Mouse (Mus musculus): ENCODE results near the gene Tomm6.

Gene Tomm6

DNA sequence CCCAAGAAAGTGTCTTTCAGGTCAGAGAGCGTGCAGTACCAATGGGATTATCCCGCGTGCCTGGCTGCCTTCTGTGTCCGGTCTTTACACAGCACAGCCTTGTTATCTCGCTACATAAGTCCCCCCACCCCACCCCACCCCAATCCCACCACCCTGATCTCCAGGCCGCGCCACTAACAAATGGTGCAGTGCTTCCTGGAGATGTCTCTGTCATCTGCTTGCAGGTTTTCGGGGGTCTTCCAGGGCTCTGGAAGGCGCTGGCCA is at the start of gene Tomm6:
Gene Tomm6, minus strand, starts transcription at position 43 of the 264 bp plus-strand sequence.
- in situ Hi-C loops (cut with MboI, MseI): no loop called here

DNA sequence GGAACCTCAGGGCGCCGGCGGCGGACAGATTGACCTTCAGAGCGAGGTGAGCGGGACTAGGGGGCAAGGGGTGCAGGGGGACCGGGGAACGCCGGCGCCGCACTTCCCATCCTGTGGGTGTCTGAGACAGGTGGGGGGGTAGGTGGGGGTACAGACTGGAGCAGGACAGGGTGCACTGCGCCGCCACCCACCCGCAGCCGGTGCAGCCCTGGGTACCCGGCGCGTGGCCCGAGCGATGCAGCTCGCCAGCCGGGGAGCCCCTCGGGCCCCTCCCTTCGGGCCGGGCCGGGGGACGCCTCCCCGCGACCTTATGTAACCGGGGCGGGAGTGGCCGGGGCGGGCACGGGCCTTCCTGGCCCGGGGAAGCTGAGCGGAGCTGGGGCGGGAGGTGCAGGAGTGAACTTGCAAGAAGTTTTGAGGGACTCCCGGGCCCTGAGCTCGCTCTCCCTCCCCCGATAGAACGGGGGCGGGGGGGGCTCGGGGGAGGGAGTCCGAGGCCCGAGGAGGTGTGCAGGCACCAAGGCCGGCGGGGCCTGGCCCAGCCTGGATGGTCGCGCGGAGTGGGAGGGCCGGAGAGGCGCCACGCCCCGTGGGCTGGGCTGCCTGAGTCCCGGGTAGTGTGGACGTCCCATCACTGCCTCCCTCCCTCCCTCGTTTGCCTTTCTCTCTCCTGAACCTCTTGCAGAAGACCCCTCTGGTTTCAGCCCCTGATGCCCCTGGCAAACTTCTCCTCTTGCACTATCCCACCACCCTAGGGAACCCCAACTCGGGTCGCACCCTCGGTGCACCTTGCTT is 49.3 kb upstream of the Tomm6 start:
- in situ Hi-C loops (cut with MboI, MseI): no loop called here

DNA sequence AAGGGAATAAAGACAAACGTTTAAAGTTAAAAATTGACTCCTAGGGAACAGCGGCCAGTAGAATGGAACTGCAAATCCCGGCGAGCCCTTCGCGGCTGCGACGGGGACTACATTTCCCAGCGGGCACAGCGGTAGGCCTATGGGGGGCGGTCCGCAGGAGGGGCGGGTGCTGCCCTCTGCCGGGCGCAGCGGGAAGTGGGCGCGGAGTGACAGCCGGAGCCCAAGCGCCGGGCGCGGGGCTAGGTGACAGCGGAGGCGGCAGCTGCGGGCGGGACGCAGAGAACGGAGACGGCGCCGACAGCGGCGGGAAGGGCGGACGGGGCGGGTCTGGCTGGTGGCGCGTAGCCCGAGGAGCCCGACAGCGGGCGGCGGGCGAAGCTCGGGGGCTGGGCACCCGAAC is 48.7 kb upstream of the Tomm6 start, which contains the start of gene Tfeb:
Gene Tfeb, plus strand, starts transcription at position 175 of the 400 bp plus-strand sequence.
- in situ Hi-C loops (cut with MboI, MseI): no loop called here

DNA sequence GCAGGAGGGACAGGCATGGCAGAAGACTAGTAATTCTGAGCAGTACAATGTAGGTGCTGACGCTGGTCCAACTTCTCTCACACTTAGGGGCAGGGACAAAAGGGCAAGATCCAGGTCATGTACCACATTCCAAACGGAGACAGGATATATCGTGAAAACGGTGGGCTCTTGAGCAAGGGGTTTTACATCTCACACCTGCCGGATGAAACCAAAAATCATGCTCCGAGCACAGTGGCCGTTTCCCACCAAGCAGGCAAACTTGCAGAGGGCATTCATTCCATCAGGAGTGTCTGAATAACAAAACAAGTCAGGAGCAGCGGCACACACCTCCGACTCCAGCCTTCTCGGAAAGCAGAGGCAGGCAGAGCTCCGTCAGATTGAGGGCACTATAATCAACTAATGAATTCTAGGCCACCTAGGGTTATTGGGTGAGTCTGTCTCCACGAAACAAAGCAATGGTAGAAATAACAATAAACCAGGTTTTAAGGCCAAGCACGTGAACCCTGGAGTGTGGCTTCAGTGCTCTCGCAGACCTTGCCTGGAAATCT is 47.4 kb upstream of the Tomm6 start:
- in situ Hi-C loops (cut with MboI, MseI): no loop called here

DNA sequence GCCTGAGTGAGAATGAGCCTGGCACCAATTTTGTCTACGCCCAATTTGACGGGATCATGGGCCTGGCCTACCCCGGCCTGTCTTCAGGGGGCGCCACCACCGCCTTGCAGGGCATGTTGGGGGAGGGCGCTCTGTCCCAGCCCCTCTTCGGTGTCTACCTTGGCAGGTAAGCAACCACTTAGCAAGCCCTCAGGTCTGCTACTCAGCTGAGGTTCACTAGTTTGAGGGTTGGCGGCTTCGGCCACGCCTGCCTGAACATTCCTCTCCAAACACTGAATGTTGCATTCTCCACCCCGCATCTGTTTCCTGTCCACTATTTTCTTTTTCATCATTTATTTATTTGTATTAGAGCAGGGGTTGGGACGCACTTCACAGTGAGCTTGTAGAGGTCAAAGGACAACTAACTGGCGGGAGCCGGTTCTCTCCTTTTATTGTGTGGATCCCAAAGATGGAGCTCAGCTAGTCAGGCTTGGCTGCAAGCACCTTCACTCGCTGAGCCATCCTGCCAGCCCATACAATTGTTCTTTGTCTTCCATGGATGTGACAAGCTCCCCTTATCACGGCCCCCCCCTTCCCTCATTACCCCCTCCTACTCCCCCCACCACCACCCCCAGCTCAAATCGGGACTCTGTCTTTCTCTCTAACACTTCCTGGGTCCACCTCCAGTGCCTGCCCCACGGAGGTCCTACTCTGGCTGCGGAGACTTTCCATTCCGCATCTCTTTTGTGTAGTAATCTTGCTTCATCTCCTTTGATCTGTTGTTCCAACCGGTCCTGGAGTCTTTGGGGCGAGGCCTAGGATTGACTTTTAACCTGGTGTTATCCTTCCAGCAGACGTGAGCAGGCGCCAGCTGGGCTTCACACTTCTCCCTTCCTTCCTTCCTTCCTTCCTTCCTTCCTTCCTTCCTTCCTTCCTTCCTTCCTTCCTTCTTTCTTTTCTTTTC is 42.7 kb upstream of the Tomm6 start:
- in situ Hi-C loops (cut with MboI, MseI): no loop called here

DNA sequence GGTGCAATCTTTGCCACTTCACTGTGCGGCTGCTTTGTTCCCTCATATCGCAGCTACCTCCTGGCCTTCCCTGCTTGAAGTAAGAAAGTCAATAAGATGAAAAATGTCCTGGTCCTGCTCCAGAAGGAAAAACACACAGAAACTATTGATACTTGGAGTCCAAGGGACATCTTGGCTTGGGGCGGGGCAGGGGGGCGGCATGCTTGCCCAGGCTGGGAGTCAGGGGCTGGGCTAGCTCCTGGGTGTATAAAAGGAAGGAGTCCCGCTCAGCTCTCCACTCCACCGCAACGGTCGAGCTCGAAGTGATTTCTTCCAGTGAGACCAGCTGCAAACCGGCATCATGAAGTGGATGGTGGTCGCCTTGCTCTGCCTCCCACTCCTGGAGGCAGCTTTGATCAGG is 38.4 kb upstream of the Tomm6 start, which contains the start of gene Pgc:
Gene Pgc, plus strand, starts transcription at position 277 of the 400 bp plus-strand sequence.
- in situ Hi-C loops (cut with MboI, MseI): no loop called here

DNA sequence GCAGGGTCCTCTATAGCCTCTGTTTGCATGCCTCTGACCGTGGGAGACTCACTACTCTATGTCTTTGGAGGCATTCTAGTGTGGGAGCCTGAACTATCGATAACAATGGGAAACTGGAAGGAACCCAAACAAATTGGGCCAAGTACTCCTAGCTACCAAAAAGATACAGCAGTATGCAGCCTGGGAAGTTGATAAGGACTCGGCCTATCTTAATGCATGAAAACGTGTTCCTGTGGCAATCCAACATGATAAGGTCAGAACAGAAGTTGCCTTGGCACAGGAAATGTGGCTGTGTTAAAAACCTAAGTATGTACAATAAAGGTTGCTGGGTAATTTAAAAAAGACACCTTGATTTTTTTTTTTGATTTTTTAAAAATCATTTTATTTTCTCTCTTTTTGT is 33.0 kb upstream of the Tomm6 start:
- in situ Hi-C loops (cut with MboI, MseI): no loop called here

DNA sequence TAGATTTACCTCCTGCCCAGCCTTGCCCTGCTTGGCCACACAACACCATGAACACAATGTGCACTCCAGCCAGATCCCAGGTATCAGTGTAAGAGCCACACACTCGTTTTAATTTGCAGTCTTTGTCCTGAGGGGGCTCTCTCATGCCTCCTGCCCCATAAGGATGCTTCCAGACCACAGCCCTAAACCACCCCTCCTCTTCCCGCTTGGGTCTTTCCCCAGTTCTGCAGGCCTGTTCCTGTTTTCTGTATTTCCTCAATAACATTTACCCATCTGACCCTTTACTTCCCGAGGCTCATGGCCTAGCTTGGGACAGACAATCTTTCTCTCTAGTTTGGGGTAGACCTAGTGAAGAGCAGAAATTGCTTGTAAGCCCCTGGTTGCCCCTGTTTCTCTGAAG is 26.9 kb upstream of the Tomm6 start:
- in situ Hi-C loops (cut with MboI, MseI): no loop called here

DNA sequence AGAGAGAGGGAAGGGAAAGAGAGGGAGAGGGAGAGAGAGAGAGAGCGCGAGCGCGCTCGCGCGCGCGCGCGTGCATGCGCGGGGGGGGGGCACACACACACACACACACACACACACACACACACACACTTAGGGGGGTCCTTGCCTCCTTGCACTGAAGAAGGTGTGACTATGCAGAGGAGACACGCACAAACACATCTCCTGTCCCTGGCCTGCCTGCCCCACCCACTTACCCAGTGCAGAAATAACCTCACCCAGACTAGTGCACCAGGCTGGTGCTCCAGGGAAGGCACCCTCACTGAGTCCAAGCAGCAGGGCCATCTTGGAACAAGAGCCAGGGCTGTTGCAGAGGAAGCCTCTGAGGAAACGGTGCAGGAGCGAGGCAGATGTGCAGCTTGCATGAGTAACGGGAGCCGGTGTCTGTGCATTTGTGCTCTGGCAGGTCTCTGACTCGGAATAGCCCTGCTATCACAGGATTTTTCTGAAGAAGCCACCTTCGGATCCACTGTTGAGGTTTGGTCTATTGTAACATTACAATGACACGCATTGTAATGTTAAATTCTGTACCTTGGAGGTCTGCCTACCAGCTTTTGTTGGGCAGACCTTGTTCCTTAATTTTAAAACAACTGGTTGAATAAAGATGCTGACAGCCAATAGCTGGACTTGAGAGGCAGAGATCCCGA is 24.8 kb upstream of the Tomm6 start:
- in situ Hi-C loops (cut with MboI, MseI): no loop called here

DNA sequence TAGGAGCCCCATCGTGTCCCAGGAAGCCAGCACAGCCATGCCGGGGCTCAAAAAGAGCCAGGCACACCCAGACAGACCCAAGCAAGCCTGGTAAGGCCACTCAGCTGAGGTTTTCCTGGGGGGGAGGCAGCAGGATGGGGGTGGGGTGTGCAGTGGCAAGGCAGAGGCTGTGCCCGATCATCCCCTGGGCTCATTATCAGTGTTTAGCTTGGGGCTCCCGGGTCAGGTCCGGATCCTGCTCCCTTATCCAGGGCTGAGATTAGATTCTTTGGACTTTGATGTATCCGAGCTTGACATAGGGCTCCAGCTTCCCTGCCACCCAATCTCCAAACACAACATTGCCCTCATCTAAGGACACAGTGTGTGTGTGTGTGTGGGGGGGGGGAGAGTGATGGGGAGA is 23.7 kb upstream of the Tomm6 start:
- in situ Hi-C loops (cut with MboI, MseI): no loop called here

DNA sequence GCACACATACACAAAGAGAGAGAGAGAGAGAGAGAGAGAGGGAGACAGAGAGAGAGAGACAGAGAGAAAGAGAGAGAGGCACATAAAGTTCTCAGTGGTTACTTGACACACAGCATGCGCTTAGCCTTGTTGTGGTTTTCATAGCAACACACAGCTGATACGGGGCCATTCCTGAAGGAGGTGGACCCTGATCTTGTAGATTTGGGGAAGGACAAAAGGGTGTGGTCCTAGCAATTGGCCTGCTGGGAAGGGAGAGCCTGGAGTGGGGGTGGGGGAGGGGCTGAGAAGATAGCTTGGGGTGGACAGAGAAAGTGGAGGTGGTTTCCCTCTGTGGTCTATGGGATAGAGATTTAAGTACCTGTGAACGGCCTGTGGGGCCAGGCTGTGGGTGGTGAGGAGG is 21.9 kb upstream of the Tomm6 start:
- in situ Hi-C loops (cut with MboI, MseI): no loop called here

DNA sequence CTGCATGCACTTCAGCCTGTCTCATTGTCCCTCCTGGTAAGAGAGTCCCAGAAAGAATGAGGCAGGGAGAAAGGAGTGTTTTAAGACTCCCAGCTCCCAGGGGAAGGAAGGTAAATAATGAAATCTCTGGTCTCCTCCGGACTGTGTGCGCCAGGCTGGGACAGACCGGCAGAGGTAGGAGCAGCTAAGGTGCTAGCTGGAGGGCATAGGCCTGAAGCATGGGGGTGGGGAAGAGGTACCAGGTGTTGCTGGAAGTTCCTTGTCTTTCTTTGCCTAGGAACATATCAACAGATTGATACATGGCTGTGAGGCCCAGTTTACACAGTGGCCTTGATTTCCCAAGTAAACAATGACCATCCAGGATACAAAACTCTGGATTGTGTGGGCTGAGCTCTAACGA is 20.8 kb upstream of the Tomm6 start:
- in situ Hi-C loops (cut with MboI, MseI): no loop called here

DNA sequence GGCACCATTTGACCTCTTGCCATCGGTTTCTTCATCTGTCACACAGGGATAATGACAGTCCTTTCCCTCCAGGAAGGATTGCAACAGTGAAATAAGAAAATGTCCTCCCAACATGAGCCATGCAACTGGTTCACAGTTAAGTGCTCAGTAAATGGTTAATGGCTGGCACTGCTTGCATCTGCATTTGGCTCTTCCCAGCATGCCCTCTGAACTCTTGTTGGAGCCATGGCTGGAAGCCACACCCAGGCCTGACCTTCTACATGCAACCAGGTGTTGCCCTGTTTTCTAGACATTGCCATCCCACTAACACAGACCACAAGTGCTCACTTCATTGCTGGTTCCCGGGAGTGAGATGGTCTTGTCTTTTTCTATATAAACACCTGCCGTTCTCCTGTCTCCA is 19.8 kb upstream of the Tomm6 start:
- in situ Hi-C loops (cut with MboI, MseI): no loop called here

DNA sequence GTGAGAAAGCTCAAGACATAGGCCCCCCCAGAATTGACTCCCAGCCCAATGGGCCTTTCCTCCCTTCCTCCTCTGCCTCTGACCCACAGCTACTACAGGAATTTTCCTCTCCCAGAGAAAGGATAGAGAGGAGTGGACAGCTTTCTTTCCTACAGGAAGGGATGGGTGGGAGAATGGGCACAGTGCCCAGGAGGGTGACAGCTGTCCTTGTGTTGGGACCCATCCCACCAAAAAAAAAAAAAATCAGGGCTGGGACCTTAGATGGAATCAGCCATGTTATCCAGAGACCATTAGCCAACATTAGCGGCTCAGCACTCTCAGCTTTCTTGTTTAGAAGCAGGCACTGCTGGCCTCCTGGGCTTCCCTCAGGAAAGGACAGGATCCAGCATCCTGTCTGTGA is 18.0 kb upstream of the Tomm6 start:
- in situ Hi-C loops (cut with MboI, MseI): no loop called here

DNA sequence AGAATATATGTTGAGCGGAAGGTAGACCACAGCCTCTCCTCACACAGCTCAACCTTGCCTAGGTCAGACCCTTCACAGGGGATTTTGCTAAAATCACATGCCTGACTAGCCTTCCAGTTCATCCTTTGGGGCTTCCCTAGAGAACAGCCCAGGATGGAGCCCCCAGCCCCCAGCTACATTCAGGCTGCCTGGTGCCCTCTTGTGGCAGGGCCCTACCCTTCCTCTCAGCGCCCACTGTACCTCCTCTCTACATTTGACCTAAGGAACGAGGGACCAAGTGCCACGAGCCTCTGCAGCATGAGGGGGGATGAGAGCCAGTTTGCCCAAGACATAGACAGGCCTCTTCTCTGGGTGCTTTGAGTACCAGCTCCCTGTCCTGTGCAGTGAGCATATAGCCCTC is 16.5 kb upstream of the Tomm6 start:
- in situ Hi-C loops (cut with MboI, MseI): no loop called here

DNA sequence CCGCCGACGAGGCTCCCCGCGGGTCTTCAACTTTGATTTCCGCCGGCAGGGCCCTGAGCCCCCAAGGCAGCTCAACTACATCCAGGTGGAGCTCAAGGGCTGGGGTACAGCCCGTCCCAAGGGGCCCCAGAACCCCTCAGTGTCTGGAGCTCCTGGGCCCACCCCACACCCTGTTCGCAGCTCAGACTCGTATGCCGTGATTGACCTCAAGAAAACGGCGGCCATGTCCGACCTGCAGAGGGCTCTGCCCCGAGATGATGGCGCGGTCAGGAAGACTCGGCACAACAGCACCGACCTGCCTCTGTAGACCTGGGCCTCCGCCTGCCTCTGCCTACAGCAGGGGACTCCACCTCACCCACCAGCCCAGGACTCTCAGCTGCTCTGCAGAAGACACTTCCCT is 15.4 kb upstream of the Tomm6 start:
- in situ Hi-C loops (cut with MboI, MseI): no loop called here

DNA sequence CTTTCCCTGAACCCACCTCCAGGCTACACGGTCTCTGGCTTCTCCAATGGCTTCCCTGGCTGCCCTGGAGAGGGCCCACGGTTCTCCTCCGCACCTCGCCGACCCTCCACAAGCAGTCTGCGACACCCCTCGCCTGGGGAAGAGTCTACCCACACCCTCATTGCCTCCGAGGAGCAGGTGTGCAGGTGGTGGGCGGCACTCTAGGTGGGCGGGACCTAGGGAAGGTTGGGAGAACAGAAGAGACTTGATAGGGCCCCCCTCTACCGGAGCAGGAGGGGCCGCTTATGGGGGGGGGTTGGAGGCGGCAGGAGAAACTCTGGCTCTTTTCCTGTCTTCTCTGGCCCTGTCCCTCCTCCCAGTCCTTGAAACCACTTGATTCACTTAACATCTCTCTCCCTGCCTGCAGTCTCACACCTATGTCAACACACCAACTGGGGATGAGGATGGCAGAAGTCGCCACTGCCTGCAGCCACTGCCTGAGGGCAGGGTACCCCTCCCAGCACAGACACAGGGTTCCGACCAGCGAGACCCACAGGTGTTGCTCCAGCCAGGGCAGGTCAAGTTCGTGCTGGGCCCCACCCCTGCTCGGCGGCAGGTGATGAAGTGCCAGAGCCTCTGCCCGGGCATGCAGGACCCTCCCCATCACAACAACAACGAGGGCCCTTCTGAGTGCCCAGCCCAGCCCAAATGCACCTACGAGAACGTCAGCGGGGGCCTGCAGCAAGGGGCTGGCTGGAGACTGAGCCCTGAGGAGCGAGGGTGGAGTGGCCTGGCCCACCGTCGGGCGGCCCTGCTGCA is 14.6 kb upstream of the Tomm6 start:
- in situ Hi-C loops (cut with MboI, MseI): no loop called here

DNA sequence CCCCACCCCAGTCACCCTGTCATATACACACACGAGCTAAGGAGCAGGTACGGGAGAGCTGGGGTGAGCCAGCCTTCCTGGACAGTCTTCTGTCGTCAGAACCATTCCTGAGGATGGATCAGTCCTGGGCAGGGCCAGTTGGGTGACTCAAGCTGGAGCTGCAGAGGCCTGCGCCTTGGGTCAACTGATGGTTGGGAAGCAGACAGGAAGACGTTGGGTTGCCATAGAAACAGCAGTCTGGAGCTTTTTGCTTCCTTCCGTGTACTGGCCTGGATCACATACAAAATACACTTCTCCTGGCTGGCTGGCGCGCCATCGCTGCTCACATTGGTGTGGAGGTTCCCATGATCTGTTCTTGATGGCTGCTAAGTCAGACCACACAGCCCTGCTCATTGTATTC is 13.6 kb upstream of the Tomm6 start:
- in situ Hi-C loops (cut with MboI, MseI): no loop called here

DNA sequence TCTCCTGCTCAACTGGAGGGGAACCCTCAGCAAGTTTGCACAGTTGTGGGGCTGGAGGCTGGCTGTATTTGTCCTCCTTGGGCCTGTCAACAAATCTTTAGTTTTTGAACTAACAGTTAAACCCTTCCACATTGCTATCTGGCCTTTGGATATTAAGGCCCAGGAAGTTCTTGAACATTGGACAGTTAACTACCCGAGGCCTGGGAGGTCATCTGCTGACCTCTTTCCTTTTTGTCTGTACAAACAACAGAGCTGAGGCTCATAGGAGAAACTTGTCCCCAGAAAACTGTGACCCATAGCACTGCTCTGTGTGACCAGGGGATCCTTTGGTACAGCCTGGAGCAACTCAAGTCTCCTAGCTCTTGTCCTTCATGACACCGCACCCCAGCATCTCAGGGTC is 10.9 kb upstream of the Tomm6 start:
- in situ Hi-C loops (cut with MboI, MseI): no loop called here

DNA sequence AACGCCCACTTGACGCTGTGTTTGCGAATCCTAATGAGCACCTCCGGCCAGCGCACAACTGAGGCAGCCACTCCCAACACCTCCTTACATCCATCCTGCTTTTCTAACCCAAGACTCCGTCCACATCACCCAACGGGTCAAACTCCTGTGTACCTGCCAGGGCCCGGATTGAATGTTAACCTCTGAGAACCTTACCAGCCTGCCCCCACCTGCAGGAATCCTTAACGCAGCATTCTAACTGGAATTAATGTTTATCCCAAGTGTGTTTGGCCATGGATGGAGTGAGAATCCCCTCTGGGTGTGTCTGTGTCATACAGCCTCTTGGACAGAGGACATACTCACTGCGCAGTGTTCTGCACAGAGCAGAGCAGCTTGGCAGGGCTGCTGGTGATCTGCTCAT is 10.0 kb upstream of the Tomm6 start:
- in situ Hi-C loops (cut with MboI, MseI): no loop called here

DNA sequence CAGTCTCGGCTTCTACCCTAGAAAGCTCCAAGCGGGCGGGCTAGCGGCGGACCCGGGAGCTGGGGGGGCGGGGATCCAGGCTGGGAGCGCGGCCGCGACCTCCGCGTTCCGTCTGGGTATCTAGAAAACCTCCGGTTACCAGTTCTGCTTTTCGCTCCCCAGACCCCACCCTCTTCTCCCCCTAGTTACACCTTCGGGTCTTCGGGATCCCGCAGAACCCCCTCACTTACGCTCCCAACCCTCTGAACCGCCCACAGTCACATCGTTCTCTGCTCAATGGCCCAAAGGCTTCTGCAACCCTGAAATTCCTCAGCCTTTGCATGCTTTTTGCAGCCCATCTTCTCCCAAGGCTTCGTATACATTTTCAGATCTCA is 7.1 kb upstream of the Tomm6 start:
- in situ Hi-C loops (cut with MboI, MseI): no loop called here

Measured in T-helper 2 cell (primary cell).